Mouse (Mus musculus) left cerebral cortex, adult 9 months (tissue): ENCODE measurements around the gene Id2.

Source experiments
- DNase-seq, 2 experiments: peaks; one replicate each; pipeline ENCODE4 v3.0.0; 2022; ENCODE audit warnings: low spot score in 2 of 2

Gene Id2

DNA sequence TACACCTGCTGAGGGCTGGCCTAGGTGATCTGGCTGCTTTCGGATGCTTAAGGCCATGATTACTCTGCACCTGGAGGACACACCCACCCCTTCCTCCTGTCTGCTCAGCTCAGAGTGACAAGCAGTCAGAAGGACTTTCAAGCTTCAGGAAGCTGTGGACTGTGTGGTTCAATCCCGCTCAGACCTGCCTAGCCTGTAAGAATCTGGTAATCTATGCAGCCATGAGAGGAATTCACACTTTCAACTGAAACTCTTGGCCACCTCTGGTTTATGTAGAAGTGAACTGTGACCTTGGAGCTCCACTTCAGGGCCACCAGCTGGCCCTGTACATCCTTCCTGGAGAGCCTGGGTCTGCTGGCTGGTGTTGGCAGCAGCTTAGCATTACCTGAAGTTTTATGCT, 11.9 kb upstream of the Id2 start:
- no peak for DNase-seq

DNA sequence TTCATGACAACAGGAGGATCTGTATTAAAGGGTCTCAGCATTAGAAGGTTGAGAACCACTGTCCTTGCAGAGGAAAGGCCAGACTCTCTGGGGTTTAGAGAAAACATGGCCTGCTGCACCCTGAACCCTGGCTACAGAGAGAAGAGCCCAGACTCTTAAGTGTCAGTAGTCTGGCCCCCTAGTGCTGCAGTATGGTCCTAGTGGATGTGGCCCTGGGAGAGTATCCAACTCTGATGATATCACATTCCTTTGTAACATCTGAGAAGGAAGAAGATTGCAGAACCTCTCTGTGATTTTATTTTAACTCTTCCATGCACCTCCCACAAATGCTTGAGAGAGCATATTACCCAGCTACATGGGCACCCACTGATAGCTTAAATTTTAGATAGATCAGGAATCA, 7.6 kb upstream of the Id2 start:
- no peak for DNase-seq

DNA sequence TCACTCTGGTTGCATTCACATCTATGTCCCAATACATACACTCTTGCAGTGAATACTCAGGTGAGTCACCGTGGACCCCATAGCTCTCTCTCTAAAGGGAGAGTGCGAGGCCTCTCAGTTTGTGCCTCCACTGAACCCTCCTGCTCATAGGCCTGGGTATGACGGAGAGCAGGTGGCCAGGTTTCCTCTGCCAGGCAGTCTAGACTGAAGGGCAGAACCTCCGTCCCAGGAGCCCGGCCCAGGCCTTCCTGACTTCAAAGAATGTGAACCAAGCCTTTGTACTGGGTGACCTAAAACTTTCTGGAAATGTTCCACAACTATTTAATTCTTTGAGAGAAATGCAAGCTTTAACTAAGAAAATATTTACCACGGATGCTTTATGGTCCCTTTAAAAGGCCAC, 7.0 kb upstream of the Id2 start:
- no peak for DNase-seq

DNA sequence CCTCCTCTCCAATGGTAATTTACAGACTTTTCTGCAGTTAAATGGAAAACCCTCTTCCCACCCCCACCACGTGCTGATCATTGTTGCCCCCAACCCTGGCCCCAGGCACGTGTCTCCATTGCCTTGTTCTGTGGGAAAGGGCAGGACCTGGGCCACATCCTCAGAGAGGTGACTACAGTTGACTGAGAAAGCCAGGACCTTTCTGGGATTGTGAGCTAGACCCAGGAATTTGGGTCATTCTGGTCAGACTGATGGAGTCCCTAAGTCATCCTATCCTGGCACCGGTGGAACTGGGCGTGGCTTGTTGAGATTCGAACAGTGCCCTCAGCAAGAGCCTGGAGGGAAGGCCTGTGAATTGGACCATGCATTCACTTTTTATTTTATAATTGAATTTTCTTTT, 4.4 kb upstream of the Id2 start:
- DNase-seq, result no peak

DNA sequence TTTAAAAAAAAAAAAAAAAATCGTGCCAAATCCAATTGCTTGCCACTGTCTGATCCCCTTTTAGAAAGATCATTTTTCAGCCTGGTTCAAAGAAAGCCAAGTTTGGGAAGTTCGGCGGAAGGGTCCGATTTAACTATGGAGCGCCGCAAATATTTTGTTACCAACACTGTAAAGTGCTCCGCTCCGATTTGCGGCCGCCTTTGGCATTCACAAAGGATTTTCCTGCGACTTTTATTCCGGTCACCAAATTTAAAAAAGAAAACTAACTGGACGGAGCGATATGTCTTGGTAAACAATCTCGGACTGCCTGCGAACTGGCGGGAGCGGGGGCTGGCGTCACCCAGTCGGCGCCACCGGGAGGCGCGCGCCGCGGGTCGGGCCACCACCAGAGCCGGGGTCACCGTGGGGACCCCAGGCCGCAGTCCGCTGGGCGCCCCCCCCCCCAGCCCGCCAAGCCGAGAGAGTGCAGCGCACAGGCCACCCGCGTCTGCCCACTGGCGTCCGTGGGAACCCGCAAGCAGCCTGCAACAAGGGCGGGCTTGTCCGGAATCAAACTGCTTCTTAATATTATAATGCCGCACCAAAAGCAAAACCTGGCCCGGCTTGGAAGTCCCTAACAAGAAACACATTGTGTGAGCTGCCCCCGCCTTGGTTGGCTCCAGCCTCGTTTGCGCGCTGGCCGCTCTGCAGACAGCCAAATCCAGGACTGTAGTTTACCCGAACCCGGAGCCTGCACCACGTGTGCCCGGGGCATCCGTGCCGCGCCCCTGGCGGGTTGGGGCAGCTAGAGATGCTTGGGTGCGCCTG, 3.7 kb upstream of the Id2 start:
- DNase-seq, result peak in 1 of 2 experiments; percentile 59

DNA sequence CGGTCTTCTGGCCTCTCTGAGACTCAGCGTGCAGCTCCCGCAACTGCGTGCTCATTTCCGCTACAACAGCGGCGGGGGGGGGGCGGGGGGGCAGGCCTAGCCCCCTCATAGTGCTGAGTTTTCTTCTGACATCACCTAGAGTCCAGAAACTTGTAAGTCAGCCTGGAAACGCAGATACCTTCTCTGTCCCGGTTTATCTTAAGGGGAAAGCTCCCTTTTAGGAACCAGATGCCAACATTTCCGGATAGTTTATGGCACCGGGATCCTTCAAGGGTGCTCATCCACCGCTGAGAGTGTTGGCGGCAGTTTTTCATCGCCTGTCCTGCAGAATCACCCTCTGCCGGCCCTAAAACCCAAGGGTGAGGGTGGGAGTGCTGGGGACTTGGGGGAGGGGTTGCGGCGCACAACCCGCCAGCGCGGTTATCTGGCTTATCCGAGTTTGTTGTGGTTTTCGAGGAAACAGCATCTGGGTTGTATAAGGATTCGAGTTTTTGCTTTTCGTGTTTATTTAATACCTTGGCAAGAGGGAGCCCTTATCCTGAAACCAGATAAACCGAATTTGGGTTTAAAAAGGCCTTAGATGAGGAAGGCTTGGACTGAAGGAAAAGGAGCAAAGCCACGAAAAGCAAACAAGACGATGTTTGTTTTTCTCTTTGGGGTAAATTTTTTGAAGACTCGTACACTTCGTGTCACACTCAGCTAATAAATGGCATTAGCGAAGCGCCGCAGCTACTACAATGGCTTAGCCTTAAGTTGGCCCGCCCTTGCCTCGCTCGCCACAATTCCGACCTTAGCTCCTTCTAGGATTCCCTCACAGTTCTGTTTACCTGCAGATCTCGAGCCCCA, 2.8 kb upstream of the Id2 start:
- peak in 1 of 2 experiments; percentile 34 for DNase-seq

DNA sequence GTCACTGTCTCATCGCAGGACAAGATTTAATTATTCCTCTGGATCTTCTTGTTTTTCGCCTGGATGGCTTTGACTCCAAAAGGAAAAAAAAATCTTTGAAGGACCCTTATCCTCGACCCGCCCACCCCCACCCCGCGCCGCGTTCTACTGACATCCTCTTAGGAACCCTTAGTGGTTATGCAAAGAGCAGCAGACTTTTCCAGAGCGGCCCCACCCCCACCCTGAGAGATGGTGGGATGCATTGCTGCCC, 2.3 kb upstream of the Id2 start:
- peak in 1 of 2 experiments; percentile 32 for DNase-seq

DNA sequence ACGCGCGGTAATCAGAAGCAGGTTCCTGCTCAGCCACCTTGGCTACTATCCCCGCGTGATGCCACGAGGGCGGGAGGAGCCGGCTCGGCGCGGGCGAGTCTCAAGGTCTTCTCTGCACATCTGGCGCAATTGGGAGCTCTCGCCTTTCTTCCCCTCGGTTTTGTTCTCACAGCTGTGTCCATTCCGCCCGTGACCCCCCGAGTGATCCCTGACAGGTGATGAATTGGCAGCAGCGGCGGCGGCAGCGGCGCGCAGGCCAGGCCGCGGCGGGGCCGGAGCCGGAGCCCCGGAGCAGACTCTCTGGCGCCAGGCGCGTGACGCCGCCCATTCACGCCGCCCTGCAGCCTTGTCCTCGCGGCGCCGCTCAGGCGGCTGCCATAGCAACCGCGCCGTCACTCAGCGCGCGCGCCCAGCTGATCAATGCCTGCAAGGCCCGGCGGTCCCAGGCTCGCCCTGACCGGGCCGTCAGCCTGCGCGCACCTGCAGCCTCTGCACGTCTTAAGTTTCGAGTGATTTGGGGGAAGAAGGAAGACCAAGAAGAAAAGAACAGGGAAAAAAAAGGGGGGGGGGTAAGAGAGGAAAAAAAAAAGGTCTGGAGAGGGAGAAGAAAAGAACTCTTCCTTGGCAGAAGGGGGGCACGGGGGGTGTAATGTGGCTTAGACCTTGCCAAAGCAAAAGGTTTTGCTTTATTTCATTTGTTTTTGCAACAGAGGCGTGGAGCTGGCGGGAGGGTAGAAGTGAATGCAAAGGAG, 1.8 kb upstream of the Id2 start:
- peak; percentile 71 to 91 for DNase-seq

DNA sequence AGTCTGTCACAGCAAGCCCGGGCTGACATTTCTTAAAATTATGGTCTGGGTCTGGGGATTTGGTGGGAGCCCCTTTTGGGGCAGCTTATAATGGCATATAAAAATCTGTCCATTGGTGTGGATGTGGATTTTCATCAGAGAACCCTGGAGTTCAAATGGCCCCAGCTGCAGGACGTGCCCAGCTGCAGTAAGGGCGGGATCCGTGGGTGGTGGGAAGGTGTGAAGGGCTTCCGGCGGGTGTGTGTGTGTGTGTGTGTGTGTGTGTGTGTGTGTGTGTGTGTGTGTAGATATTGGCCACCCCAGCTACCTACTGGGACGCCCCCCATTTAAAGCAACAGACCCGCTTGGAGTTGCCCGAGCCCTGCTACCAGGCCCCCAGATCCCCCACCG, 1.2 kb upstream of the Id2 start:
- DNase-seq, result no peak

DNA sequence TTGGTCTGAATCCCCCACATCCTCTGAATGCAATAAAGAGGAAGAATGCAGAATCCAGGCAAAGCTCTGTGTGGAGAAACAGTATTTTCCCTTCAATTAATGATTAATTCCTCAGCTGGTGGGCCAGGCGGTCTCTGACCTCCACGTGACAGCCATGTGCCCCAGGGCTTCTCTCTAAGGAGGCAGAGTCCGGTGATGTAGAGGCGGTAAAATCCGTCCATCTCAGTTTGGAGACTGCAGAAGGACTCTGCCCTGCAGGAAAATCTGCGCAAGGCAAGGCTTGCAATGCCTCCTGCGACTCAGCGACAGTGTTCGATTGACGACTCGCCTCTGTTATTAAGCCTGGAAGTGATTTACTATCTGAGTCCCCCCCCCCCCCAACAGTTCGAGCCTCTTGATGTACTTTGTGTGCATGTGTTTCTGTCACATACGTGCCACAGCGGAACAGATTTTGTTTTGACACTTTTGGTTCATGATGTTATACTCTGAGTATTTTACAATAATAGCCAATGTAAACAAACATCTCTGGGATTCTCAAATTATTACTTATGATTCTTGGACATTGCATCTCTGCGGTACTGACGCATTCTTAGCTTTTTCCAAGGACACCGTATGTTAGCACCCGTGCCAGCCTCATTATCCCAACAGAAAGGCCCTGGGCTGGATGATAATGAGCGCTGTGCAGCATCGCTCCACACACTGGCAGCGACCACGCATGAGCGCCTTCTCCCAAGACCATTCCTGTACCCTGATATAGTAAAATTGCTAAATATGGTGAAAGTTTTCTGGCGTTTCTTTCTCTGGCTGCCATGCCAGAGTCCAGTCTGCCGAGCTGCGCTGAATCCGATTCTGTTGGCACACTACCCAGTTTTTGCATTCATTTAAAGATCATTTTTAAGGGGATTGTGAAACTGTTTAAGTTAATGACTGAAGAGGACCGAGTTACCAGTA, 545 bp upstream of the Id2 start:
- DNase-seq, result peak in 1 of 2 experiments; percentile 63

DNA sequence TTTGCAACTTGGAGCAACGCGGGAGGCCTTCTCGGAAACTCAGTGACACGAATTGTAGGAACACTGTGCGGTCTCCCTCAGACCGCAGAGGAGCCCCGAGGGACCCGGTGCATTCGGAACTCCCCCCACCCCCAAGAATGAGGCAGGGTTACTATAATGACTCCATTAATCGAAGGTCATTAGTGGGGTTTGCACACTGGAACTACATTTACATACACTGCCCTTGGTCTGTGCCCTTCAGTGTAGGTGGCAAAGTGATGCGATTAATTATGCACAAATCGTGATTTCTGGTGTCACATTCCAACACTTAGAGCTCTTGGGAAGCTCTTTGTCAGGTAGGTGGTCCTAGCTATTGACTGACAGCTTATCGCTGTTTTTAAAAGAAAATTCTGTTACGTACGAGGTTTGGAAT, 294 bp downstream of the Id2 start:
- DNase-seq, result no peak

DNA sequence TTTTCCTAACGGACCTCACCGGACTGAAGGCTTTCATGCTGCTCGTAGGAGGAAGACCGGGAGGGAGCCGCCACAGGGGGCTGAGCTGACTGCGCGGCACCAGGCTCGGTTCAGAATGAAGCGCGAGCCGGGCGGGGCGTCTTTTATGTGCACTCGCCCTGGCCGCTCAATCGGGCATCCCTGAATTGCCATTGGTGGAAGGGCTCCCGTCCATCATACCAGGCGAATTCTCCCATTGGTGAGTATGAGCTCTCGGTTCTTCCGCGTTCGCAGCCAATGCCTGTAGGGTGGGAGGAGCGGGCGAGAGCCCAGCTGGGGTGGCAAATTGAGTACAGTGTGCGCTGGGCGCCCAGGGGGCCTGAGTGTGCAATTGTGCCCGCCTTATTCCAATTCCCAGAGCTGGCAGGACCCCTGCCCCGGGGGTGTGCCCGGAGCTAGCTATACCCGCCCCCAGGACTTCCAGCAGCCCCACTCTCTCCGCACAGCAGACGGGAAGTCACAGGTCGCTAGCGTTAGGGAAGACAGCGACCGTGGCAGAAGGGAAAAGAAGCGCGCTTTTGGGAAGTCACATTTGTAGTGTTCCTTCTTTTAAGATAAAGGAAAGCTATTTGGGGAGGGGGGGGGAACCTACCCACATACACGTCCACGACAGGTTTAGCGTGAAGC, 833 bp downstream of the Id2 start:
- DNase-seq, result peak; percentile 95 to 98

DNA sequence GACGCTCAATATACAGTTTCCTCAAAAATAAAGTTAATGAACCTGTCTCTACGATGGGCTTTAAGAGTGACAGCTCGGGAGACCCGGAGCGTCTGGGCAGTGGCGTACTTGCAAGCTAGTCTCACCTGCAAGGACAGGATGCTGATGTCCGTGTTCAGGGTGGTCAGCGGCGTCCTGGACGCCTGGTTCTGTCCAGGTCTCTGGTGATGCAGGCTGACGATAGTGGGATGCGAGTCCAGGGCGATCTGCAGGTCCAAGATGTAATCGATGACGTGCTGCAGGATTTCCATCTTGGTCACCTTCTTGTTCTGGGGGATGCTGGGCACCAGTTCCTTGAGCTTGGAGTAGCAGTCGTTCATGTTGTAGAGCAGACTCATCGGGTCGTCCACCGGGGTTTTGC, 1.4 kb downstream of the Id2 start:
- no peak for DNase-seq

DNA sequence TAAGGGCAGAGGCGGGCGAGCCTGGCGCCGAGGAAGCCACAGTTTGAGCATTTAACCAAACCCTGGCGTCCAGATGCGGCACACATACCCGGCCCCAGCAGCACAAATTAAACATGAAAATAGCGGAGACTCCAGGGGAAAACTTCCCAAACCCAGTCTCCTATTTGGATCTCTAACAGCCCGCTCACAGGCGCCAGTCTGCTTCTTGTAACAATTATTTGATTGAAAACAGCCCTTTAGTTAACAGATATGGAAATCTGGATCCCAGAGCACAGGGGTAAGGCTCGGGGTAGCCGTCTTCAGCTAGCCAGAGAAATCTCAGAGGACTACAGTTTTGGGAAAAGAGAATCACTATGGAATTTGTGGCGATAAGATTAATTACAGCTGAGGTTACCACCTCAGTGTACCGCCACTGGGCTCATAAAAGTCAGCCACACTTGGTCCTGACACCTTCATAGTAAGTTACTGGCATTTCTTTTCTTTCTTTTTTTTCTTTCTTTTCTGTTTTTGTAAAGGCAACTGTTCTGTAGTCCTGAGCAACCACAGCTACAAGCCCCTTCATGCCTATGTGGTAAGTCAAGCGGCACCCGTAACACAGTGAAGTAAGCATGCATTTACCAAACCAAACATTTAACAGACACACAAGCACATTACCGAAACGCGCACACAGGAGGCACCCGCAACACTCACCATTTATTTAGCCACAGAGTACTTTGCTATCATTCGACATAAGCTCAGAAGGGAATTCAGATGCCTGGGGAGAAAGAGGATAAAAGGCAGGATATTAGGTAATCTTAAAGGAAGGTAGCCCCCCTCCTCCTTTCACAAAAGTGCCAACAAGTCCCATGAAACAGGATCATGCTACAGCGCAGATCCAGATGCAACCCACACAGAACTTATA, 2.1 kb downstream of the Id2 start:
- peak in 1 of 2 experiments; percentile 32 for DNase-seq

DNA sequence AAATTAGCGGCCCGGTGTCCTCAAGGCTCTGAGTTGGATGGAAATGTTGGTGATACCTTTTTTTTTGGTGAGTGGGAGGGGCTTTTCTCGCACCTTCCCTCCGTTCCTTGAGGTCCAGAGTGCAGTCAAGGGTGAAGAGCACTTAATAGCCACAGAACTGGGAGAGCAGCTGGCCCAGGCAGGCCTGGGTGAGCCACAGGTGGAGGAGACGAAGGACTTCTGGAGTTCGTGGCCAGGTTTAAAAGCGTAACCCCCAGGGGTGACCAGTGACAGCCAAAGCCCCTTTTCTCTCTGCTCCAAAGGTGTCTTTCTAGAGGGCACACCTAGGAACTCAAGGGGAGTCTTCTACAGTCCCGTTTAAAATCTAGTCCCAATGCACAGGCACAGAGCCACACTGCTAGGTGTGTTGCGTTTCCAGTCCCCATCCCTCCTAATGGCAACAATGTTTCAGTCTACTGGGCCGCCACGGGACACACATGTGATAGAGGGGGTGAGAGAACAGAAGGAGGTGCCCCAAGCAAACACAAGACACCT, 3.6 kb downstream of the Id2 start:
- no peak for DNase-seq

DNA sequence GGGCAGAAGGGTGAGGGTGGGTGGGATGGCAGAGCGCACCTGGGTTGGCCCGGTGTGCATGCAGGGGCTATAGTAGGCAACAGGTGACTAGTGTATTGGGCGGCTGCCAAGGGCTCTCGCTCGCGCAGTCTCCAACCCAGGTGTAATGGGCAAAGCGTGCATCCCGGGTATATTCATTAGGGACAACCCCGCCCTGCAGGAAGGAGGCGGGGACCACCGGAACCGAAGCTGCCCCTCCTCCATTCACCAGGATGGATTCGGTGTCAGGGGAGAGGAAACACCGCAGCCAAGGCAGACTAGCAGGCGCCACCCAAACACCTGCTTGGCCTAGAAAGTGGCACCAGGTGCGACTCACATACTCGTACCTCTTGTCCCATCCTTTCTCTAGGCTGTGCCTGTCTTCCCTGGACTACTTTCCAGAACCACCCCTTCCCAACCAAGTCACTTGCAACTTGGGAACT, 4.2 kb downstream of the Id2 start:
- DNase-seq, result peak in 1 of 2 experiments; percentile 28

DNA sequence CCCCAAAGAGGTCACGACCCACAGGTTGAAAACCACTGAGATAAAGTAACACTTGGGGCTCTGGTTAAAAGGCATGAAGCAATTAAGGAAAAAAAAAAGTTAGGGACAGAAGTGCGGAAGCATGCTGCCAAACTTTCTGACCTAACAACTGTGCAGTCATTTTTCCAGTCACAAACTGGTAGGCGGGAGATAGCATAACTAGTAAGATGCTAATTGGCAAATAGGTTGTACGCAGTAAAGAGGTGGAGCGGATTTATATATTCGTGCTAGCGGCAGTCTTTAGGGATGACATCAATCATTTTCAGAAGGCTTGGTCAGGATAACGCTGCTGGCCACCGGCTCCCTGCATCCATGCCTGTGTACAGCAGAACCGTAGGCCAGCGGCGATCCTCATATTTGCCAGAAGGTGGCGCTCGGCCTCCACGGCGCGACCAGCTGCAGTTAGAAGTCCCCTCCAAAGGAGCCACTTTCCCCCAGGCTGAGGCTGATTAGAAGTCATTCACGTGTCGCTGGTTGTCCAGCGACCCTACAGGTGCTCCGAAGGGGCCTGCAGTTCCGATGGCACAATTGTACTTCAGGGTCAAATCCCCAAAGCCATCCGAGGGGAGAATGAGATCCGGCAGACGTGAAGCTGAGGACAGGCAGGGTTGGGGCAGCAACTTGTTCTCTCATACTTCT, 4.8 kb downstream of the Id2 start:
- peak in 1 of 2 experiments; percentile 91 for DNase-seq

DNA sequence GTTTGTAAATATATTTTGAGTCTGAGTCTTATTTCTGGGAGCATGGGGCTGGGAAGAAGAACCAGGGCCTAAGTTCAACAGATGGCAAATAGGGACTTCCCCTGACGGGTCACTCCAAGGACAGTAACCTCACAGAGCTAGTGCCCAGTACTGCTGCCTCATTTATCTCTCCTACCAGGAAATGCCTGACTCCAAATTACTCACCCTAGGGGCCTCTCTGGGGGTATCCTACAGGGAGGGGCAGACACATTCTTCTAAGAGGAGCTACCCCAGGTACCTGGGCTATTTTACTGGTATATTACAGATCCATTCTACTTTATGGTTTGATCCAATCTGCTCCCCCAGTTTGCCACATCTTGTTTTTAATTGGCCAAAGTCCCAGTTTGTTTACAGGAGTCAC, 7.5 kb downstream of the Id2 start:
- no peak for DNase-seq

DNA sequence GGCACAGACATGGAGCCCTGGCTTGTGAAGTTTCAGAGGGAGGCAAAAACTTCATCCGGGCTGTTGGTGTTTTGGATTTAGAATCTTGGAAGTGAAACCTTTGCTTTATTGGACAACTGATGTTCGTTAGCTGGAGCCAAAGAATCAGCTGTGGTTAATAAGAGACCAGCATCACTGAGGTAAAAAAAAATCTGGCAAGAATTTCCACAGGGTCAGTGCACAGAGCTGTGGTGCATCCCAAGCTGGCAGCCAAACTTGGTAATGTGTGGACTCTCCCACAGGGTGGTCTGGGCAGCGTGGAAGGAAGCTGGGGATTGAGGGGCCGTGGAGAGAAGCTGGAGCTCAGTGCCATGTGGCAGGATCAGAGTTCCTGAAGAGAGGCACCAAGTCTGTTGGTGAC, 10.0 kb downstream of the Id2 start:
- DNase-seq, result no peak
